Mouse (Mus musculus): ENCODE data around the gene Mast4. TPM values are rescaled to one million over a fixed set of nuclear protein-coding genes. Genes with fewer than 3 reads are reported as not detected.
A peak's percentile ranks its signal among the peaks of the same experiment; 100 is the strongest.

Mast4 gene
- polyA plus RNA-seq, 1 experiment from 2014 or later: 32.2 TPM

DNA sequence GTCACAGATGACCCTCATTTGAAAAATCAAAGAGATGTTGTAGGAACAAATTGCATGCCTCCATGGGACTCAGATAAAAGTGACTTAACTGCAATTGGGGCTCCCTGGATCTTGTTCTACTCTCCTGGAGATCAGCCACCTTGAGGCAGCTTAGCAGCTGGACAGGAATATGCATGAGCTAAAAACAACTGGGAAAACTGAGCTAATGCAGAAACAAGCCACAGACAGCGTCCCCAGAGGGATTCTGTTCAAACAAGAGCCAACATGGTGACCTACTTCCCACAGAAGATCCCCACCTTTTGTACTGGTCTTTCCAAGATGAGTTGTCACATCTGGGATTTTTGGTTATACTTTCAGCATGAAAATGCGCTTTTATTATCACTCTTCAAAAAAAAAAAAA, 4.3 kb upstream of the Mast4 start:
- Histone ChIP-seq H3K9me3 (ENCODE audit: control insufficient read depth, low read length) (no peaks in the 10 kb centered on the region), H3K27me3 (ENCODE audit: control insufficient read depth, insufficient read depth, low read length) (peaks cover 19% of the 10 kb centered on the region; the same call in 1 of the 2 replicates), H3K27ac (no peak overlapping the region), H3K4me1 (replicated peaks; ENCODE audit: control insufficient read depth, insufficient read depth, low read length) (peaks cover 7% of the 10 kb centered on the region; the same call in 1 of the 2 replicates), H3K36me3 (replicated peaks; ENCODE audit: control insufficient read depth, insufficient read depth) (no peaks in the 10 kb centered on the region), H3K4me2 (replicated peaks) (no peak overlapping the region), H3K9ac (no peak overlapping the region), H3K4me3 (replicated peaks; ENCODE audit: low read length) (no peak overlapping the region)
- 85% methylated on average over 2 of the region's 2 CpGs for WGBS
- DNase-seq (ENCODE audit: low spot score) (no peak), ATAC-seq (ENCODE audit: low FRiP score) (no peak)

DNA sequence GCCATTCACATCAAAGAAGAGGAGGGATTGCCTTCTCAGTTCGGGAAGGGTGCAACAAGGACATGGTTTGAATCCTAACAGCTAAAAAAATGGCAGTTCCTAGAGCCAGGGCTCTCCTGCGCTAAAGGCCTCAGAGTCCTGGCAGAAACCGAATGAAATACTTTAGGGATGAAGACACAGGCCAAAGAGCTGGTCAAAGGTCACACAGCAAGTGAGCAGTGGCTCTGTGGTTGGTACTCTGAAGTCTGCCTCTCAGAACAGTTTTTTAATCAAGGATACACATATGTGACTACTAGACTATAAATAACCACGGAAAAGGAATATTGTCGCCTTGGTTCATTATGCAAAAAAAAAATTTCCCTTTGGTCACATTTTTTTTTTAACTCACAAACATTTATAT, 1.9 kb upstream of the Mast4 start:
- Histone ChIP-seq H3K9ac (no peak overlapping the region), H3K27ac (no peak overlapping the region), H3K9me3 (ENCODE audit: control insufficient read depth, low read length) (no peaks in the 10 kb centered on the region), H3K4me1 (replicated peaks; ENCODE audit: control insufficient read depth, insufficient read depth, low read length) (peaks cover 9% of the 10 kb centered on the region; the same call in 1 of the 2 replicates), H3K27me3 (ENCODE audit: control insufficient read depth, insufficient read depth, low read length) (peaks cover 34% of the 10 kb centered on the region), H3K36me3 (replicated peaks; ENCODE audit: control insufficient read depth, insufficient read depth) (no peaks in the 10 kb centered on the region), H3K4me2 (replicated peaks) (no peak overlapping the region), H3K4me3 (replicated peaks; ENCODE audit: low read length) (no peak overlapping the region)
- DNase-seq (ENCODE audit: low spot score) (no peak), ATAC-seq (ENCODE audit: low FRiP score) (no peak)
- 14% methylated on average over 5 of the region's 5 CpGs for WGBS

- DNase-seq (ENCODE audit: low spot score) (no peak), ATAC-seq (ENCODE audit: low FRiP score) (no peak)
- peaks cover 9% of the 10 kb centered on the region; the same call in 1 of the 2 replicates for H3K4me1 ChIP-seq (replicated peaks; ENCODE audit: control insufficient read depth, insufficient read depth, low read length)
- WGBS: 1% methylated on average over 32 of the region's 32 CpGs
- peak overlapping the region; percentile 67 for H3K9ac ChIP-seq
- peak overlapping the region; percentile 66 for H3K4me3 ChIP-seq (replicated peaks; ENCODE audit: low read length)
- no peaks in the 10 kb centered on the region for H3K9me3 ChIP-seq (ENCODE audit: control insufficient read depth, low read length)
- peaks cover 34% of the 10 kb centered on the region for H3K27me3 ChIP-seq (ENCODE audit: control insufficient read depth, insufficient read depth, low read length)
- H3K4me2 ChIP-seq (replicated peaks): peak overlapping the region; percentile 86
- no peaks in the 10 kb centered on the region for H3K36me3 ChIP-seq (replicated peaks; ENCODE audit: control insufficient read depth, insufficient read depth)
- H3K27ac ChIP-seq: no peak overlapping the region
These were observed 594 bp upstream of the Mast4 start for GRCm38 (mm10) chr13:103334723-103335458.

DNA sequence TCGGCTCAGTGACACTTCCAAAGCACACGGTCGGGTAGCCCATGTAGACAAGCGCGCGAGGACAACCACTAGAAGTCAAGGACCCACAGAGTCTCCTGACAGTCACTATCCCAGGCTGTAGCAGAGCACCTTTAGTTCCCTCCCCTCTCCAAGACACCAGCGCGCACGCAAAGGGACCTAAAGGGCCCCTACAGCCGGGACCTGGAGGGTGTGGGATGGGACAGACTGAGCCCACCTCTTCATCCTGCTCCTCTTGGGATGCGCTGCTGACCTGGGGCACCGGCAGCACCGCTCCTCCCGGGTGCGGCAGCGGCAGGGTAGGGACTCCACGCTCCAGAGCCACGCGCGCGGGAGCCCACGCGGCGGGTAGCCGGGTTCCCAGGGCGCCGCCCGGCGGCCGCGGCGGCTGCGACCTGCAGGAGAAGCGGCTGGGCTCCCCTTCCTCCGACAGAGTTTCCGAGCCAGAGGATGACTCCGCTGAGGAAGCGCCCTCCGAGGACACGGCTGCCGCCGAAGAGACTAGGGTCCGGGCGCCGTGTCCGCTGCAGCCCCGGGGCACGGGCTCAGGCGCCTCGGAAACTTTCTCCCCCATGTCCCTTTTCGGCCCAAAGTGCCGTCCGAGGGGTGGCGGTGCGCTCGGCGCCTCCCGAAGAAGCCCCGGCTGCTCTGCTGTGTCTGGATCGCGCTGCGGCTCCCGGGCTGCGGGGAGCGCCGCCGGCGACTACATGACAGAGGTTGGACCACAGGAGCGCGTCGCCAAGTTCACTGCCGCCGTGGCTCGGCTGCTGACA, 501 bp downstream of the Mast4 start:
- Histone ChIP-seq H3K36me3 (replicated peaks; ENCODE audit: control insufficient read depth, insufficient read depth) (no peaks in the 10 kb centered on the region), H3K9me3 (ENCODE audit: control insufficient read depth, low read length) (no peaks in the 10 kb centered on the region), H3K4me2 (replicated peaks) (peak overlapping the region; percentile 86), H3K4me3 (replicated peaks; ENCODE audit: low read length) (peak overlapping the region; percentile 66), H3K27ac (no peak overlapping the region), H3K9ac (peak overlapping the region; percentile 67), H3K4me1 (replicated peaks; ENCODE audit: control insufficient read depth, insufficient read depth, low read length) (peaks cover 9% of the 10 kb centered on the region; the same call in 1 of the 2 replicates), H3K27me3 (ENCODE audit: control insufficient read depth, insufficient read depth, low read length) (peaks cover 34% of the 10 kb centered on the region)
- ATAC-seq (ENCODE audit: low FRiP score) (peak; percentile 74), DNase-seq (ENCODE audit: low spot score) (no peak)
- under 1% methylated on average over 71 of the region's 74 CpGs for WGBS

DNA sequence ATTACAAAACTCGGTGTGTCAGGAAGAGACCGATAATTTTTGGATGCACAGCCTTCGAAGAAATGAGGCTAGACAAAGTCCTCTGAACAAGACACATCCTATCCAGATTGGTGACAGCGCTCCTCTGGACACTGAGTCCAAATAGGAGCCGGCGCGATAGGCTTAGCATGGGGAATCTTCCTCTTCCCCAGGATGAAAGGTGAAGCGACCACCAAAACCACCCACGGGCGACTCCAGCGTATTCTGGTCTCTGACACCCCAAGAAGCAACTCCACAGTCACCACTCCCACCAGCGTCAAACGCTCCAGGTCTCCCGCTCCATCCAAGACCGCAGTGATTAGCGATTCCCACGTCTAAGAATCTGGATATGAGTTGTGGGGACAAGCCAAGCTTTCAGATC, 1.1 kb downstream of the Mast4 start:
- Histone ChIP-seq H3K9ac (peak overlapping the region; percentile 67), H3K36me3 (replicated peaks; ENCODE audit: control insufficient read depth, insufficient read depth) (no peaks in the 10 kb centered on the region), H3K9me3 (ENCODE audit: control insufficient read depth, low read length) (no peaks in the 10 kb centered on the region), H3K27ac (no peak overlapping the region), H3K4me3 (replicated peaks; ENCODE audit: low read length) (peak overlapping the region; percentile 66), H3K27me3 (ENCODE audit: control insufficient read depth, insufficient read depth, low read length) (peaks cover 34% of the 10 kb centered on the region), H3K4me2 (replicated peaks) (peak overlapping the region; percentile 86), H3K4me1 (replicated peaks; ENCODE audit: control insufficient read depth, insufficient read depth, low read length) (peaks cover 9% of the 10 kb centered on the region; the same call in 1 of the 2 replicates)
- ATAC-seq (ENCODE audit: low FRiP score) (no peak), DNase-seq (ENCODE audit: low spot score) (no peak)
- WGBS: 3% methylated on average over 17 of the region's 17 CpGs

DNA sequence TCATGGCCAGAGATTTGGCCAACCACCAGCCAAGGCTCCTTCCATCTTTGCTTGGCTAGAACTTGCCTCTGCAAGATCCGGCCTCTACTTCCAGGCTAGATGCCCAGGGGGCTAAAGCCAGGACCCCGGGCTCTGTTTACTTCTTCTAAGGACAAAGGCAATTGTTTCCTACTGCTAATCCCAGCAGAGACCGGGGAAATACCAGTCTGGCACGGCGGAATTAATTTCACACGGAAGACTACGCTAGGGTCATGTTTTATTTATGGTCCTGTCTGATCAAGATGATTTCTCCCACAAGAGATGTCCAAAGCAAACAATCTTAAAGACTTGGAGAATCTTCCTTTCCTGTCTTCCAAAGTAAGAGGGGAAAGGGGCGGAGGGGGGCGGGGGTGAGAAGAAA, 1.6 kb downstream of the Mast4 start:
- Histone ChIP-seq H3K9ac (no peak overlapping the region), H3K4me1 (replicated peaks; ENCODE audit: control insufficient read depth, insufficient read depth, low read length) (peaks cover 9% of the 10 kb centered on the region; the same call in 1 of the 2 replicates), H3K4me2 (replicated peaks) (peak overlapping the region; percentile 86), H3K9me3 (ENCODE audit: control insufficient read depth, low read length) (no peaks in the 10 kb centered on the region), H3K36me3 (replicated peaks; ENCODE audit: control insufficient read depth, insufficient read depth) (no peaks in the 10 kb centered on the region), H3K27ac (no peak overlapping the region), H3K4me3 (replicated peaks; ENCODE audit: low read length) (peak overlapping the region; percentile 66), H3K27me3 (ENCODE audit: control insufficient read depth, insufficient read depth, low read length) (peaks cover 34% of the 10 kb centered on the region)
- ATAC-seq (ENCODE audit: low FRiP score) (no peak), DNase-seq (ENCODE audit: low spot score) (no peak)
- WGBS: 2% methylated on average over 9 of the region's 9 CpGs

DNA sequence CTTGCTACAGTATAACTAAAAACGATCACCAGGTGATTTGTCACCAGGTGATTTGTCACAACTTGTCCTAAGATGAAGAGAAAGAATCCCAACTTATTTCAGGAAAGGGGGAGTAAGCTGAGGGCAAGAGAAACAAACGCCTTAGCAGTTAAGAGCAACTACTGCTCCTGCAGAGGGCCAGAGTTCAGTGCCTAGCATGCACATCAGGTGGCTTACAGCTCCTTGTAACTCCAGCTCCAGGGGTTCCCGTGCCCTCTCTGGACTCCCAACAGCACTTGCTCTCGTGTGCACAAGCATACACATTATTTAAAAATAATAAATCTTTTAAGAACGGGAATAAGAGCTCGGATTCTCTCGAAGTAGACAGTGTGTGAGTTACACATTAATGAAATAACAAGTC, 3.2 kb downstream of the Mast4 start:
- no peak for DNase-seq (ENCODE audit: low spot score)
- Histone ChIP-seq H3K4me3 (replicated peaks; ENCODE audit: low read length) (no peak overlapping the region), H3K9me3 (ENCODE audit: control insufficient read depth, low read length) (no peaks in the 10 kb centered on the region), H3K9ac (no peak overlapping the region), H3K27ac (no peak overlapping the region), H3K4me1 (replicated peaks; ENCODE audit: control insufficient read depth, insufficient read depth, low read length) (peaks cover 9% of the 10 kb centered on the region; the same call in 1 of the 2 replicates), H3K27me3 (ENCODE audit: control insufficient read depth, insufficient read depth, low read length) (peaks cover 31% of the 10 kb centered on the region), H3K4me2 (replicated peaks) (no peak overlapping the region), H3K36me3 (replicated peaks; ENCODE audit: control insufficient read depth, insufficient read depth) (no peaks in the 10 kb centered on the region)
- ATAC-seq (ENCODE audit: low FRiP score): no peak
- 64% methylated on average over 7 of the region's 7 CpGs for WGBS

DNA sequence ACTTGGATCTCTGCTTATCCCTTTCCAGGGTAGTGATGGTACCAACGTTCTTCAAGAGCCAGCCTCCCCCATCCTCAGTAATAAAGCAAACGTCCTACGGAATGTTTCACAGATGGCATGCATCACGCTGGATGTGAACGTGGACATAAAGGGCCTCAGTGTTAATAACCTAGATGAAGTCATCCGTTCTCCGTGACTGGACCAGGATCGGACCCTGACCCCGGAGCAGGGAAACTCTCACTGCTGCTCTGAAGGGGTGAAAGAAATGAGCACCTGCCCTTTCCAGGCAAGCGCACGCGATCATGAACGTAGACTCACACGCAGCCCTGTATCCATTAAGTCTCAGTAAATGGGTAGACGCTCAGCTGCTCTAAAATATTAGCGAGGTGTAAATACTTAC, 6.0 kb downstream of the Mast4 start:
- Histone ChIP-seq H3K9ac (no peak overlapping the region), H3K36me3 (replicated peaks; ENCODE audit: control insufficient read depth, insufficient read depth) (no peaks in the 10 kb centered on the region), H3K4me2 (replicated peaks) (no peak overlapping the region), H3K9me3 (ENCODE audit: control insufficient read depth, low read length) (peaks cover 7% of the 10 kb centered on the region), H3K4me1 (replicated peaks; ENCODE audit: control insufficient read depth, insufficient read depth, low read length) (no peaks in the 10 kb centered on the region), H3K27me3 (ENCODE audit: control insufficient read depth, insufficient read depth, low read length) (peaks cover 12% of the 10 kb centered on the region), H3K27ac (no peak overlapping the region), H3K4me3 (replicated peaks; ENCODE audit: low read length) (no peak overlapping the region)
- DNase-seq (ENCODE audit: low spot score): no peak
- WGBS: 83% methylated on average over 16 of the region's 16 CpGs
- no peak for ATAC-seq (ENCODE audit: low FRiP score)

DNA sequence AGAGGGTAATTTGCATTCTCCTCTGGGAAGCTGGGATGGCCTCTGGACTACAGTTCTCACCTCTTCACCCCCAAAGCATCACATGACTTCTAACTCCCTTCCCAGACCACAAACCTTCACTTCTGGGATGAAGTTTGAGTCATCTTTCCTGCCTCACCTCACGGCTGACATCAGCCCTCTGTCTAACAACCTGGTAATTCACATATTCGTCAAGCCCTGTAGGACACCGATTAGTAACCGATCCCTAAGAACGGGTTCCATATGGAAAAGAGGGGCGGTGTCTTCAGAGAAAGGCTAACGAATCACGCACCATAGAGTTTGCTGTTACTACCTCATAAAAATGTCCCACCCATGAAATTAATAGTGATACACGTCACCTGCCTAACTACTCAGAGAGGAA, 6.5 kb downstream of the Mast4 start:
- Histone ChIP-seq H3K9ac (no peak overlapping the region), H3K4me1 (replicated peaks; ENCODE audit: control insufficient read depth, insufficient read depth, low read length) (no peaks in the 10 kb centered on the region), H3K4me3 (replicated peaks; ENCODE audit: low read length) (no peak overlapping the region), H3K27ac (no peak overlapping the region), H3K27me3 (ENCODE audit: control insufficient read depth, insufficient read depth, low read length) (peaks cover 10% of the 10 kb centered on the region), H3K36me3 (replicated peaks; ENCODE audit: control insufficient read depth, insufficient read depth) (no peaks in the 10 kb centered on the region), H3K9me3 (ENCODE audit: control insufficient read depth, low read length) (peaks cover 12% of the 10 kb centered on the region), H3K4me2 (replicated peaks) (no peak overlapping the region)
- DNase-seq (ENCODE audit: low spot score): no peak
- ATAC-seq (ENCODE audit: low FRiP score): no peak
- 78% methylated on average over 9 of the region's 9 CpGs for WGBS

Measured in hindbrain, embryonic 14.5 days (tissue).